Mouse (Mus musculus): ENCODE measurements around the gene Psmf1.

The Psmf1 gene

GRCm38 (mm10) chr2:151743845-151744244 is at the start of gene Psmf1:
Gene Psmf1 (minus strand): TSS chr2:151744186.
- no peak for DNase-seq

- no peak for DNase-seq
Measured at GRCm38 (mm10) chr2:151791156-151791555, 47.2 kb upstream of the Psmf1 start.

GRCm38 (mm10) chr2:151790169-151790568 is 46.2 kb upstream of the Psmf1 start:
- DNase-seq: no peak

GRCm38 (mm10) chr2:151788221-151788977 is 44.4 kb upstream of the Psmf1 start:
- DNase-seq: no peak

GRCm38 (mm10) chr2:151783493-151783892 is 39.5 kb upstream of the Psmf1 start:
- no peak for DNase-seq

GRCm38 (mm10) chr2:151777366-151777765 is 33.4 kb upstream of the Psmf1 start:
- DNase-seq: no peak

- DNase-seq: no peak
Measured at GRCm38 (mm10) chr2:151773476-151773875, 29.5 kb upstream of the Psmf1 start.

GRCm38 (mm10) chr2:151772169-151772568 is 28.2 kb upstream of the Psmf1 start:
- no peak for DNase-seq

- DNase-seq: no peak
Measured at GRCm38 (mm10) chr2:151764557-151764956, 20.6 kb upstream of the Psmf1 start.

GRCm38 (mm10) chr2:151758806-151759353 is 14.9 kb upstream of the Psmf1 start:
- no peak for DNase-seq

- DNase-seq: no peak
Measured at GRCm38 (mm10) chr2:151757451-151757850, 13.5 kb upstream of the Psmf1 start.

GRCm38 (mm10) chr2:151756277-151757061 is 12.5 kb upstream of the Psmf1 start:
- DNase-seq: no peak

- no peak for DNase-seq
Measured at GRCm38 (mm10) chr2:151751330-151751729, 7.3 kb upstream of the Psmf1 start.

GRCm38 (mm10) chr2:151747847-151748705 is 4.1 kb upstream of the Psmf1 start:
- DNase-seq: peak; percentile 67 to 85

GRCm38 (mm10) chr2:151742850-151743679 is 921 bp downstream of the Psmf1 start:
- DNase-seq: no peak

GRCm38 (mm10) chr2:151742084-151742483 is 1.9 kb downstream of the Psmf1 start:
- DNase-seq: no peak

GRCm38 (mm10) chr2:151740741-151741526 is 3.1 kb downstream of the Psmf1 start:
- peak; percentile 88 to 93 for DNase-seq

GRCm38 (mm10) chr2:151739505-151739904 is 4.5 kb downstream of the Psmf1 start:
- no peak for DNase-seq

- DNase-seq: no peak
Measured at GRCm38 (mm10) chr2:151739081-151739480, 4.9 kb downstream of the Psmf1 start.

GRCm38 (mm10) chr2:151738460-151738859 is 5.5 kb downstream of the Psmf1 start:
- DNase-seq: no peak

GRCm38 (mm10) chr2:151735422-151735821 is 8.6 kb downstream of the Psmf1 start:
- DNase-seq: no peak
